Mouse (Mus musculus) 416B (cell line): ENCODE measurements at regions not wholly inside any gene's neighbourhood (a gene's known extent, or its start where the extent isn't known, plus 50 kb on each side); places are given as distances from the start of the nearest gene placed in this dataset.
A peak's percentile ranks its signal among the peaks of the same experiment; 100 is the strongest.

Source experiments
- DNase-seq: peaks from one replicate; pipeline ENCODE4 v3.0.0; 2011; ENCODE audit warnings: low read depth

GRCm38 (mm10) chr11:25538641-25539258, 671.8 kb downstream of the 5730522E02Rik start:
- no peak for DNase-seq

- DNase-seq: no peak
Measured at GRCm38 (mm10) chr11:25536069-25536468, 674.5 kb downstream of the 5730522E02Rik start.

GRCm38 (mm10) chr11:25533081-25533480, 677.5 kb downstream of the 5730522E02Rik start:
- no peak for DNase-seq

- no peak for DNase-seq
Measured at GRCm38 (mm10) chr11:25531668-25532398, 678.7 kb downstream of the 5730522E02Rik start.

- DNase-seq: no peak
Measured at GRCm38 (mm10) chr11:25528056-25528455, 682.5 kb downstream of the 5730522E02Rik start.

GRCm38 (mm10) chr11:25518903-25519302, 691.7 kb downstream of the 5730522E02Rik start:
- no peak for DNase-seq

- DNase-seq: no peak
Measured at GRCm38 (mm10) chr11:25518131-25518530, 692.4 kb downstream of the 5730522E02Rik start.

- no peak for DNase-seq
Measured at GRCm38 (mm10) chr11:25505500-25505899, 705.1 kb downstream of the 5730522E02Rik start.

- DNase-seq: no peak
Measured at GRCm38 (mm10) chr11:25473682-25474365, 736.7 kb downstream of the 5730522E02Rik start.

GRCm38 (mm10) chr11:25469819-25470218, 740.7 kb downstream of the 5730522E02Rik start:
- DNase-seq: no peak

GRCm38 (mm10) chr11:25437206-25437605, 773.4 kb downstream of the 5730522E02Rik start:
- no peak for DNase-seq

GRCm38 (mm10) chr11:25435645-25436044, 774.9 kb downstream of the 5730522E02Rik start:
- peak; percentile 3 for DNase-seq

- no peak for DNase-seq
Measured at GRCm38 (mm10) chr11:25423186-25423585, 787.4 kb downstream of the 5730522E02Rik start.

- no peak for DNase-seq
Measured at GRCm38 (mm10) chr11:25421486-25421885, 789.1 kb downstream of the 5730522E02Rik start.

GRCm38 (mm10) chr11:25410403-25411090, 800.0 kb downstream of the 5730522E02Rik start:
- DNase-seq: no peak

GRCm38 (mm10) chr11:25391649-25392048, 818.9 kb downstream of the 5730522E02Rik start:
- no peak for DNase-seq

GRCm38 (mm10) chr11:25367111-25367510, 843.5 kb downstream of the 5730522E02Rik start:
- no peak for DNase-seq

GRCm38 (mm10) chr11:25365433-25365832, 845.1 kb downstream of the 5730522E02Rik start:
- DNase-seq: no peak

GRCm38 (mm10) chr11:25359723-25360122, 850.8 kb downstream of the 5730522E02Rik start:
- no peak for DNase-seq

- no peak for DNase-seq
Measured at GRCm38 (mm10) chr11:25357717-25358411, 852.7 kb downstream of the 5730522E02Rik start.

GRCm38 (mm10) chr11:25356671-25357586, 853.6 kb downstream of the 5730522E02Rik start:
- DNase-seq: no peak
